Mouse (Mus musculus) midbrain, embryonic 10.5 days (tissue): ENCODE results near the gene Exoc3l. TPM values are rescaled to one million over a fixed set of nuclear protein-coding genes. Genes with fewer than 3 reads are reported as not detected.
"Not testable (repeated sequence)": the region's sequence is repeated elsewhere in the genome, so short reads cannot be mapped to it uniquely, and the experiment has no call there.

Experiments used
- DNase-seq: peaks from one replicate; pipeline ENCODE4 v3.0.0-alpha.2; 2017; ENCODE audit warnings: low spot score
- H3K27ac ChIP-seq: fragments of 300-500 bp; sonication (generic); replicated peaks from 2 replicates; pipeline ENCODE4 v1.5.1; 2016; ENCODE audit warnings: mild to moderate bottlenecking
- H3K27me3 ChIP-seq: fragments of 300-500 bp; sonication (generic); 2 replicates; pipeline ENCODE4 v1.6.1; 2016; ENCODE audit warnings: low read depth, mild to moderate bottlenecking; ENCODE audit not compliant: poor library complexity, severe bottlenecking
- H3K36me3 ChIP-seq: fragments of 300-500 bp; sonication (generic); 2 replicates; pipeline ENCODE4 v1.6.1; 2016; ENCODE audit warnings: mild to moderate bottlenecking, moderate library complexity
- H3K4me1 ChIP-seq: fragments of 300-500 bp; sonication (generic); 2 replicates; pipeline ENCODE4 v1.6.1; 2016
- H3K4me3 ChIP-seq: fragments of 300-500 bp; sonication (generic); 2 replicates; pipeline ENCODE4 v1.5.1; 2016; ENCODE audit warnings: mild to moderate bottlenecking, moderate library complexity
- H3K9me3 ChIP-seq: fragments of 300-500 bp; sonication (generic); replicated peaks from 2 replicates; pipeline ENCODE4 v1.6.1; 2016; ENCODE audit warnings: mild to moderate bottlenecking
- WGBS: fragments of 180-500 bp; shearing (Covaris S2); methylation state at CpG from one replicate; pipeline ENCODE4 v1.1.7; 2016; 5-methylcytosine and 5-hydroxymethylcytosine counted together
- polyA plus RNA-seq: library from polyadenylated mRNA; unstranded; fragments of >200 nt; fragmentation: Nextera tagmentation; extraction: Ambion mirVana; gene quantifications from 2 replicates; pipeline ENCODE4 v1.2.1, GENCODE M21; 2016

Exoc3l gene
- polyA plus RNA-seq, 1 experiment from 2014 or later: 11.4 TPM

DNA sequence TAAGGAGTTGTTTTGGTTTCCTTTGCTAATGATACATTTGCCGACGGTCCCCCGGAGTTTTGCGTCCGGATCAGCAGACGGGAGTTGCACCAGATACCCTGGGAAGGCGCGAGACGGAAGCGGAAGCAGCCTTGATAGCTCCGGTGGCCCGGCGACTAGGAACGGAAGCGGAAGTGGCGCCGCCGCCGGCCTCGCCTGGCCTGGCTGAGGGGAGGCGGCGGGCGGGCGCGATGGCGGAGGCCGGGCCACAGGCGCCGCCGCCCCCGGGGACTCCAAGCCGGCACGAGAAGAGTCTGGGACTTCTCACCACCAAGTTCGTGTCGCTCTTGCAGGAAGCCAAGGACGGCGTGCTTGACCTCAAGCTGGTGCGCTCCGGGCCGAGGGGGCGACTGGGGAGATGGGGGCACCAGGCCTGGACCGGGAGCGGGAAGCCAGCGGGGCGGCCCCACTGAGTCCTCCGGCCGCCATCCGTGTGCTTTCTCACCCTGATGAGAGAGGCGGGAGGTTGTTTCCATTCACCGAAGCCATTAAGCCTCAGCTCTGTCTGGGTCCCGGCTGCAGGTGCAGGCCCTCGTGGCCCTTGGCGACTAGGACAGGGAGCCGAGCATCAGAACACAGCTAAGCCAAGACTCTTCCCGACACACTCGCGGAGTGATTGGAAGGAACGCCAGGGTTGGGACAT, 1.8 kb upstream of the Exoc3l start, which contains the start of gene E2f4:
Gene E2f4 (plus strand): TSS at position 153 of the 682 bp plus-strand sequence.
- DNase-seq: peak; percentile 95
- Histone ChIP-seq H3K27ac (peak within 1 kb of the TSS; percentile 84), H3K9me3 (no peaks in the 10 kb centered on the region), H3K4me1 (peaks cover 23% of the 10 kb centered on the region), H3K36me3 (peaks cover 42% of the 10 kb centered on the region), H3K27me3 (peaks cover 10% of the 10 kb centered on the region; the same call in 1 of the 2 replicates), H3K4me3 (peak within 1 kb of the TSS; percentile 90)
- under 1% methylated on average over 58 of the region's 58 CpGs for WGBS

DNA sequence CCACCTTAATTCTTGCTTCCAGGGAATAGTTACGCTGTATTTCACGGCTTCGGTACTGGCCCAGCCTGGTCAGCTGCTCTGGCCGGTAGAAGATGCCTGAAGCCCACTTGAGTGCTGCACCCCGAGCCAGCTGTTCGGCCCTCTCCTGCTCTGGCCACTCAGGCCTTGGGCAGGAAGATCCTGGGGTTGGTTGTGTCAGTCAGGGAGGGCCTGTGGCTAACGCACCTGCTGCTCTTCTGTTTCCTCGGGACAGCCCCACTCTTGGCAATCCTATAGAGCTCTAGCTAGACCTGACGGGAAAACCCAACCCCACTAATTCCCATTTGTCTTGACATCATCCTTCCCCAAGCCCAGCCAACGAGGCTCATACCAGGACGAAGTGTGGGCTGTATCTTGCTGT, 645 bp downstream of the Exoc3l start:
- Histone ChIP-seq H3K9me3 (no peaks in the 10 kb centered on the region), H3K27ac (no peak overlapping the region)
- 73% methylated on average over 11 of the region's 11 CpGs for WGBS

DNA sequence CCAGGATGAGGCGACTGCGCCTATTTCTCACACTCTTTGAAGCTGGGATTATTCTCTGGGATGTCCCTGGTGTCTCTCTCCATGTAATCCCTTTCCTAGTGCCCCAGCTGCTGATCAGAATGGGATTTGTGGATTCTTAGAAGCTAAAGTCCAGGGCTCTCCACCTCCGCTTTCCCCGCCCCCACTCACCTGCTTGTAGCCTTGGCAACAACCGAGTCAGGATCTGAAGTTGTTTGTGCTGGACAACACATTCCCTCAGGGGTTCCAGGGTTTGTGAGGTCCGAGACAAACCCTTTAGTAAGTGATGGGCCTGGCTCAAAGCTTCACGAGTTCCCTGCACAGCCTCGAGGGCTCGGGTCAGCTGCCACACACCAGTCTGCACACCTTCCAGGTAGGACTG, 1.1 kb downstream of the Exoc3l start:
- DNase-seq: no peak
- Histone ChIP-seq H3K4me1 (peaks cover 35% of the 10 kb centered on the region), H3K27ac (no peak overlapping the region), H3K27me3 (peaks cover 31% of the 10 kb centered on the region), H3K9me3 (no peaks in the 10 kb centered on the region), H3K36me3 (peaks cover 13% of the 10 kb centered on the region), H3K4me3 (no peak overlapping the region)
- 64% methylated on average over 9 of the region's 9 CpGs for WGBS

More for the DNA sequence above, 645 bp downstream of the Exoc3l start:
- Histone ChIP-seq H3K36me3 (peaks cover 18% of the 10 kb centered on the region), H3K4me1 (peaks cover 30% of the 10 kb centered on the region), H3K4me3 (peak overlapping the region; percentile 16; the same call in 1 of the 2 replicates), H3K27me3 (peaks cover 26% of the 10 kb centered on the region)
- DNase-seq: no peak

DNA sequence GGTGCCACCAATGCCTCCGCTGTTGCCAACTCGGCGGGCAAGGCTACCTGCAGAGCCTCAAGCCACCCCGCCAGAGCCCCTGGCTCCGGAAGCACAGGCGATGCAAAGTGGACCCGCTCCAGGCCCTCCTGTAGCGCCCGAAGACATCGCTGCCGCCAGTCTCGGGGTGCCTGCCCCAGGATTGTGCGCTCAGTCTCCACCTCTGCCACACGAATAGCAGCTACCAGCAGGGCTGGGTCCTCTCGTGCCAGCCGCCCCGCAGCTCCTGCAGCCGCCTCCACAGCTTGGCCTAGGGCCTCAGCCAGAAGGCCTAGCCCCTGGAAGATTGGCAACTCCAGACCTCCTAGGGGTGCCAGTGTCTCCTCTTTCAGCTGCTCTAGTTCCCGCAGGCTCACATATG, 2.5 kb downstream of the Exoc3l start:
- Histone ChIP-seq H3K27ac (no peak overlapping the region), H3K36me3 (no peaks in the 10 kb centered on the region), H3K4me1 (peaks cover 38% of the 10 kb centered on the region), H3K4me3 (no peak overlapping the region), H3K27me3 (peaks cover 34% of the 10 kb centered on the region), H3K9me3 (no peaks in the 10 kb centered on the region)
- DNase-seq: no peak
- WGBS: 73% methylated on average over 19 of the region's 19 CpGs

DNA sequence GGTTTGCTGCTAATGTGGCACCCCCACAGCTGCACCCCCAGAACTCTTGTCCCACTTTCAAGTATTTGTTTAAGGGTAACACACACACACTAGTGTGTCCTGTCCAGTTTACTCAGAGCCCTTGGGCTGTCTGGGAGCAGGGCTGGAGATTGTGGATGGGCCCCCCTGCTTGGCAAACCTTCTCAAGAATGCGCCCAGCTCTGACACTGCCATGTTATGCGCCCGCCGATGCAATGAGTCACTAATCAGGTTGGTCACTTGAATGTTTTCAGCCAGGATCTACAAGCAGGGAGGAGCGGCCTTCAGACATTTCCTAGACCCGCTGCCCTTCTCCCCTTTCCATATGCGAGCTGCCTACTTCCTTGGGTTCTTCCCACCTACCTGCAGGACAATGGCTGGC, 3.4 kb downstream of the Exoc3l start:
- 79% methylated on average over 7 of the region's 7 CpGs for WGBS
- no peaks in the 10 kb centered on the region for H3K36me3 ChIP-seq
- H3K27me3 ChIP-seq: peaks cover 34% of the 10 kb centered on the region
- no peaks in the 10 kb centered on the region for H3K9me3 ChIP-seq
- H3K27ac ChIP-seq: no peak overlapping the region
- H3K4me3 ChIP-seq: no peak overlapping the region
- DNase-seq: no peak
- peaks cover 41% of the 10 kb centered on the region for H3K4me1 ChIP-seq

DNA sequence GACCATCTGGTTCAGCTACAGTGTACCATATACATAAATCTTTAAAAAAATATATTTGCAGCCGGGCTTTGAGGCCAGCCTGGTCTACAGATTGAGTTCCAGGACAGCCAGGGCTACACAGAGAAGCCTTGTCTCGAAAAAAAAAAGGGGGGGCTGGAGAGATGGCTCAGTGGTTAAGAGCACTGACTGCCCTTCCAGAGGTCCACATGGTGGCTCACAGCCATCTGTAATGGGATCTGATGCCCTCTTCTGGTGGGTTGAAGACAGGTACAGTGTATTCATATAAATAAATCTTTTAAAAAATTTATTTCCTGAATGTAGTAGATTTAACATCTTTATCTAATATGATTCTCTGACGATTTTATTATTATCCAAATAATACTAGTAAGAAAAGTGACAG, 4.1 kb downstream of the Exoc3l start:
- H3K27ac ChIP-seq, DNase-seq, H3K4me3 ChIP-seq, H3K36me3 ChIP-seq, H3K9me3 ChIP-seq: not testable (repeated sequence)
- 64% methylated on average over 3 of the region's 3 CpGs for WGBS
- H3K27me3 ChIP-seq: peaks cover 34% of the 10 kb centered on the region
- H3K4me1 ChIP-seq: peaks cover 38% of the 10 kb centered on the region

DNA sequence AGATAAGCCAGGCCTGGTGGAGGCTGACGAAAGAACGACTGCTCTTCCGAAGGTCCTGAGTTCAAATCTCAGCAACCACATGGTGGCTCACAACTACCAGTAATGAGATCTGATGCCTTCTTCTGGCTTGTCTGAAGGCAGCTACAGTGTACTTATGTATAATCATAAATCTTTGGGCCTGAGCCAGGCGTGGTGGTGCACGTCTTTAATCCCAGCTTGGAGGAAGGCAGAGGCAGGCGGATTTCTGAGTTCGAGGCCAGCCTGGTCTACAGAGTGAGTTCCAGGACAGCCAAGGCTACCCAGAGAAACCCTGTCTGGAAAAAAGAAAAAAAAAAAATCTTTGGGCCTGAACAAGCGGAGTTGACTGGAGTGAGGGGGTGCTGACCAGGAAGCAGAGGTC, 4.5 kb downstream of the Exoc3l start:
- 91% methylated on average over 8 of the region's 8 CpGs for WGBS
- peaks cover 39% of the 10 kb centered on the region for H3K4me1 ChIP-seq
- not testable (repeated sequence) for H3K36me3 ChIP-seq, H3K9me3 ChIP-seq, DNase-seq, H3K27ac ChIP-seq
- peaks cover 34% of the 10 kb centered on the region for H3K27me3 ChIP-seq
- peak overlapping the region; percentile 63; the same call in 1 of the 2 replicates for H3K4me3 ChIP-seq

DNA sequence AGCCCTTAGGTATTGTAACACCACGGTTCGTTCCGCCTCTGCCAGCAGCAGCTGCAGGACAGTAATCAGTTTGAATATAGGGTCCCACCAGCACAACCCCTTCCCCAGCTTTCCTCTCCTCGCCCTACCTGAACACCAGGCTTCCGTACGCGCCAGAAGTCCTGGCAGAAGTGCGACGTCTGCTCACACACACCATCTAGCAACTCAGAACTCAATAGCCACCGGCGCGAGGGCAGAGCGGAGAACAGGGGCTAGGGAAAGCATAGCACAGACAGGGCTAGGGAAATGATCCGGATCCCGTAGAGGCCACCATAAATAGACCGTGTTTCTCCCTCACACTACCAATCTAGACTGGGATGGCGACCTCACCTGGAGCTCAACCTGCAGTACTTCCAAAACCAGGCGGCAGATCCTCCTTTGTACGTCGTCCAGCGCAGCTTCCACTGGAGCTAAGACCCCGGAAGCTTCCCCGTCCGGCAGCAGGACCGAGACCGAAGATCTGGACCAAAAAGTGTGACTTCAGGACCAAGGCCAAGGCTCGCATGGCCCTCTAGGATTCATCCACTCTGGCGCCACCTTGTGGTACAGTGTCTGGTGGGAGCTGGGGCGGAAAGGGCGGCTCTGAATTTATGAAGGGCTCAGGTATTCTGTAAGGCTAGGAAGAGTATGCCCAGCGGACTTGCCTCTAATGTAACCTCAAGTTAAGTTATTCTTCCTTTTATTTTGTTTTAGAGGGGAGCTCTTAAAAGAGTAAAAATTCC, 5.2 kb downstream of the Exoc3l start:
- peak; percentile 90 for DNase-seq
- H3K9me3 ChIP-seq: no peaks in the 10 kb centered on the region
- H3K27me3 ChIP-seq: peaks cover 34% of the 10 kb centered on the region
- H3K4me3 ChIP-seq: peak overlapping the region; percentile 63
- 0 out of 2 replicates have a peak overlapping the region, but pooled peaks have one; percentile 50 for H3K27ac ChIP-seq
- peaks cover 42% of the 10 kb centered on the region for H3K4me1 ChIP-seq
- peaks cover 1% of the 10 kb centered on the region; the same call in 1 of the 2 replicates for H3K36me3 ChIP-seq
- 5% methylated on average over 31 of the region's 31 CpGs for WGBS

DNA sequence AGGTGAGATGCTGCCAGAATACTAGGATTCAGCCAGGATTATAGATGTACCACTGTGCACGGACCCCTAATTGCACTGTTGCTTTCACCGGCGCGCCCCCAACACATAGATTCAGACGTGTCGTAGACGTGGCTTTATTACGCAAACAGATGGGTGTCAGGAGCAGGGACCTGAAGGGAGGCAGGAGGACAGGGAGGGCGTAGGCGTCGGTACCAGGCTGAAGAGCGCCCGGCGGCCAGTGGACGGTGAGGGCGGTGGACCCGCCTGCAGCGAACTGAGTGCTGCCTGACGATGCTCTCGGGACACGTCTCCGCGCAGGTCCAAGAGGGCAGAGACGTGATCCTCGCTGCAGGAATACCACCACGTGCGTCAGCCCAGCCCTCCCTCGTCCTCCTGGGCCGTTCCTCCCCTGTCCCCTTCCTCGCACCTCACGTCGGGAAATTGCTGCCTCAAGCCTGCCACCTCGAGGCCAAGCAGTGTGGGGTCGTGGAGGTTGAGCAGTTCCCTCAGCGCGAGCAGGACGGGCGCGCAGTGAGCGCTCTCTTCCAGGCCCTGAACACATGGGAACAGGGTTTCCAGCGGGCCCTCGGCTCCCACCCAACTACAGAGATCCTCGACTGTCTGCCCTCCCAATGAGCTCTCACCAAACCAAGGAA, 6.0 kb downstream of the Exoc3l start, which contains the start of gene 4931428F04Rik:
Gene 4931428F04Rik (minus strand): TSS at position 60 of the 656 bp plus-strand sequence.
- peak within 1 kb of the TSS; percentile 63 for H3K4me3 ChIP-seq
- H3K9me3 ChIP-seq: no peaks in the 10 kb centered on the region
- peak; percentile 74 for DNase-seq
- H3K27ac ChIP-seq: peak within 1 kb of the TSS; percentile 95
- peaks cover 47% of the 10 kb centered on the region for H3K4me1 ChIP-seq
- peaks cover 9% of the 10 kb centered on the region for H3K36me3 ChIP-seq
- 3% methylated on average over 43 of the region's 43 CpGs for WGBS
- peaks cover 42% of the 10 kb centered on the region for H3K27me3 ChIP-seq

DNA sequence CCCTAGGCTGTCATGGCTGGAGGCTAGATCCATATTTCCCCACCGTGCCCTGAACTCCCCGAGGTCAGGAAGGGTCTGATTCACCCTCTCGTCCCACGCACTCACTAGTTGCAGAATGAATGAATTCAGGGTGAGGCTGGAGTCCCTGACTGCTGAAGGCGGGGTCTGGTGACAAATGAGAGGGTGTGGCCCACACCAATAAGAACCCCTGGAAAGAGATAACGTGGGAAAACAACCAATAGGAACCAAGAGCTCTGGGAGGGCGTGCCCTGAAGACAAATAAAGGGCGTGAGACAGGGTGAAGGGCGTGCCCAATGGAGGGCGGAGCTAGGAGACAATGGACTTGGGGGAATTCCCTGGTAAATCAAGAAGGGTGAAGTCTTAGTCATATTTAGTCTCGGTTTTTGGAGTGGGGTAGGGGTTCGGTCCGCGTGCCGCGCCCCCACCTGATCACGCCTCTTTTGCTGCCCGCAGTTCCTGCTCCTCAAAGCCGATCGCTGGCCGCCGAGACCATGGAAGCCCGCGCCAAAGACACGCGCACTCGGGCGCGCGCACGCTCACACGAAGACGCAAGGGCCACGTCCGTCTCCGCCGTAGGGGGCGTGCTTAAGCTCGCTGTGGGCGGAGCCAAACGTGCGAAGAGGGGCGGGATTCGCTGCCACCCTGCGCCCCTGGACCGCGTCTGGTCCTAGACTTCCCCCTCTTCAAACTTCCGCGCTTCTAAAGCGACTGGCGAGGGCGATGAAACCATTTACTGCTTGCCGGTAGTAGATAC, 6.8 kb downstream of the Exoc3l start:
- peaks cover 47% of the 10 kb centered on the region for H3K4me1 ChIP-seq
- H3K4me3 ChIP-seq: peak overlapping the region; percentile 63
- WGBS: under 1% methylated on average over 53 of the region's 53 CpGs
- H3K27ac ChIP-seq: peak overlapping the region; percentile 95
- H3K27me3 ChIP-seq: peaks cover 49% of the 10 kb centered on the region
- peaks cover 15% of the 10 kb centered on the region for H3K36me3 ChIP-seq
- H3K9me3 ChIP-seq: no peaks in the 10 kb centered on the region
- peak; percentile 95 for DNase-seq

DNA sequence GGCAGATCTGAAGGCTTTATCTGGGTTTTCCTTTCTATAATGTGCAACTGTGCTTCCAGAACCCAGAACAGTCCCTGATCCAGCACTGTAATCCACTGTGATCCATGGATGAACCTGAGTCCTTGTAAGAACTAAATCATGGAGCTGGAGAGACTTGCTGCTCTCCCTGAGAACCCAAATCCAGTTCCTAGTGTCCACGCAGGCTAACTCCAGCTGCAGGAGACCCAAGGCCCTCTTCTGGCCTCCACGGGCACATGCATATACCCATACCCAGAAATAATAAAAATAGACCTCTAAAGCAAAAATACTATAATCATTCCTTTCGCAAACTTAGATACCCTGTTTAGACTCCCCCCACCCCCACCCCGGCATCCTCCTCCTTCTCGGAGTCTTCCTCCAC, 7.7 kb downstream of the Exoc3l start:
- Histone ChIP-seq H3K4me1 (peaks cover 49% of the 10 kb centered on the region), H3K27ac (no peak overlapping the region), H3K27me3 (peaks cover 54% of the 10 kb centered on the region), H3K4me3 (peak overlapping the region; percentile 63), H3K9me3 (no peaks in the 10 kb centered on the region), H3K36me3 (peaks cover 21% of the 10 kb centered on the region)
- 85% methylated on average over 5 of the region's 5 CpGs for WGBS
- DNase-seq: no peak

DNA sequence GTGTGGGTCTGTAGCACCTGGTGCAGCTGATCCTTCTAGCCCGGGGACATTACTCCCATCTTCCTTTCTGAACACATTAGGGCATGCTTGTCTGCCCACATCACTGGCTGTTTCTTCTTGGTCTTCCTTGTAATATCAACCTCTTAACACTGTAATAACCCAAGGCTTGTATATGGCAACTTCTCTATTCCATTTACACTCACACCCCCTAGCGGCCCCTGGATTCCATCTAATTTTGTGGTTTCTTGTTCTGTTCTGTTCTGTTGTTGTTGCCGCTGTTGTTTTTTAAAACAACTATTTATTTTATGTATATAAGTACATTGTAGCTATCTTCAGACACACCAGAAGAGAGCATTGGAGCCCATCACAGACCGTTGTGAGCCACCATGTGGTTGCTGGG, 9.0 kb downstream of the Exoc3l start:
- Histone ChIP-seq H3K36me3 (peaks cover 35% of the 10 kb centered on the region), H3K4me1 (peaks cover 51% of the 10 kb centered on the region), H3K27ac (no peak overlapping the region), H3K9me3 (no peaks in the 10 kb centered on the region), H3K27me3 (peaks cover 58% of the 10 kb centered on the region), H3K4me3 (no peak overlapping the region)
- WGBS: 84% methylated on average over 4 of the region's 4 CpGs
- no peak for DNase-seq
